Mouse (Mus musculus): ENCODE measurements around the gene Cgrrf1. TPM values are rescaled to one million over a fixed set of nuclear protein-coding genes. Genes with fewer than 3 reads are reported as not detected.

Cgrrf1 gene
- total and polyA plus RNA-seq, 2 experiments, result 27.8 to 63.8 TPM

GRCm38 (mm10) chr14:46823996-46824395 is 7.9 kb upstream of the Cgrrf1 start:
- Histone ChIP-seq H3K9ac (ENCODE audit: low read depth, low read length) (no peak overlapping the region), H3K27me3 (ENCODE audit: control insufficient read depth, insufficient read depth, low read length) (no peaks in the 10 kb centered on the region), H3K36me3 (ENCODE audit: control insufficient read depth, insufficient read depth, low read length) (no peaks in the 10 kb centered on the region), H3K4me3 (ENCODE audit: insufficient read depth, low read depth, low read length) (no peak overlapping the region), H3K79me2 (ENCODE audit: control insufficient read depth, insufficient read depth, low read length) (peaks cover 10% of the 10 kb centered on the region; the same call in 1 of the 2 replicates), H3K27ac (replicated peaks; ENCODE audit: insufficient read depth, low read depth, low read length) (no peak overlapping the region), H3K4me1 (ENCODE audit: control insufficient read depth, insufficient read depth, low read length) (peaks cover 8% of the 10 kb centered on the region)
- 66% methylated on average over 2 of the region's 2 CpGs for WGBS
- DNase-seq (ENCODE audit: extremely low read depth, low read depth, low spot score), result peak; percentile 52
- TF ChIP-seq POLR2A (IDR thresholded peaks at IDR 0.05; ENCODE audit: extremely low read depth, insufficient read depth, low read length) (no peak), CTCF (IDR thresholded peaks at IDR 0.05; ENCODE audit: low read depth, low read length) (no peak)

GRCm38 (mm10) chr14:46827430-46827829 is 4.5 kb upstream of the Cgrrf1 start:
- Histone ChIP-seq H3K36me3 (ENCODE audit: control insufficient read depth, insufficient read depth, low read length) (no peaks in the 10 kb centered on the region), H3K79me2 (ENCODE audit: control insufficient read depth, insufficient read depth, low read length) (peaks cover 3% of the 10 kb centered on the region; the same call in 1 of the 2 replicates), H3K4me3 (ENCODE audit: insufficient read depth, low read depth, low read length) (no peak overlapping the region), H3K27me3 (ENCODE audit: control insufficient read depth, insufficient read depth, low read length) (no peaks in the 10 kb centered on the region), H3K4me1 (ENCODE audit: control insufficient read depth, insufficient read depth, low read length) (peaks cover 7% of the 10 kb centered on the region), H3K9ac (ENCODE audit: low read depth, low read length) (no peak overlapping the region), H3K27ac (replicated peaks; ENCODE audit: insufficient read depth, low read depth, low read length) (no peak overlapping the region)
- TF ChIP-seq CTCF (IDR thresholded peaks at IDR 0.05; ENCODE audit: low read depth, low read length), result no peak
- TF ChIP-seq POLR2A (IDR thresholded peaks at IDR 0.05; ENCODE audit: extremely low read depth, insufficient read depth, low read length), result no peak
- WGBS, result 84% methylated on average over 1 of the region's 1 CpGs
- no peak for DNase-seq (ENCODE audit: extremely low read depth, low read depth, low spot score)

- peak overlapping the region; percentile 89 for H3K4me3 ChIP-seq (ENCODE audit: insufficient read depth, low read depth, low read length)
- TF ChIP-seq CTCF (IDR thresholded peaks at IDR 0.05; ENCODE audit: low read depth, low read length) (no peak), POLR2A (IDR thresholded peaks at IDR 0.05; ENCODE audit: extremely low read depth, insufficient read depth, low read length) (no peak)
- no peak overlapping the region for H3K27ac ChIP-seq (replicated peaks; ENCODE audit: insufficient read depth, low read depth, low read length)
- H3K79me2 ChIP-seq (ENCODE audit: control insufficient read depth, insufficient read depth, low read length), result peaks cover 17% of the 10 kb centered on the region; the same call in 1 of the 2 replicates
- peaks cover 11% of the 10 kb centered on the region for H3K4me1 ChIP-seq (ENCODE audit: control insufficient read depth, insufficient read depth, low read length)
- no peak overlapping the region for H3K9ac ChIP-seq (ENCODE audit: low read depth, low read length)
- peak; percentile 19 for DNase-seq (ENCODE audit: extremely low read depth, low read depth, low spot score)
- WGBS, result 7% methylated on average over 4 of the region's 4 CpGs
- H3K36me3 ChIP-seq (ENCODE audit: control insufficient read depth, insufficient read depth, low read length), result no peaks in the 10 kb centered on the region
- no peaks in the 10 kb centered on the region for H3K27me3 ChIP-seq (ENCODE audit: control insufficient read depth, insufficient read depth, low read length)
Measured at GRCm38 (mm10) chr14:46831295-46831694, 630 bp upstream of the Cgrrf1 start.

GRCm38 (mm10) chr14:46832354-46833272 is 688 bp downstream of the Cgrrf1 start:
- peak overlapping the region; percentile 90 for H3K9ac ChIP-seq (ENCODE audit: low read depth, low read length)
- H3K36me3 ChIP-seq (ENCODE audit: control insufficient read depth, insufficient read depth, low read length), result no peaks in the 10 kb centered on the region
- peaks cover 18% of the 10 kb centered on the region; the same call in 1 of the 2 replicates for H3K79me2 ChIP-seq (ENCODE audit: control insufficient read depth, insufficient read depth, low read length)
- H3K27ac ChIP-seq (replicated peaks; ENCODE audit: insufficient read depth, low read depth, low read length), result peak overlapping the region; percentile 85
- TF ChIP-seq CTCF (IDR thresholded peaks at IDR 0.05; ENCODE audit: low read depth, low read length) (no peak), POLR2A (IDR thresholded peaks at IDR 0.05; ENCODE audit: extremely low read depth, insufficient read depth, low read length) (no peak)
- 5% methylated on average over 40 of the region's 40 CpGs for WGBS
- H3K27me3 ChIP-seq (ENCODE audit: control insufficient read depth, insufficient read depth, low read length), result no peaks in the 10 kb centered on the region
- DNase-seq (ENCODE audit: extremely low read depth, low read depth, low spot score), result peak; percentile 67
- H3K4me3 ChIP-seq (ENCODE audit: insufficient read depth, low read depth, low read length), result peak overlapping the region; percentile 89
- peaks cover 11% of the 10 kb centered on the region for H3K4me1 ChIP-seq (ENCODE audit: control insufficient read depth, insufficient read depth, low read length)

GRCm38 (mm10) chr14:46839326-46839725 is 7.4 kb downstream of the Cgrrf1 start:
- no peaks in the 10 kb centered on the region for H3K27me3 ChIP-seq (ENCODE audit: control insufficient read depth, insufficient read depth, low read length)
- H3K4me1 ChIP-seq (ENCODE audit: control insufficient read depth, insufficient read depth, low read length), result no peaks in the 10 kb centered on the region
- H3K9ac ChIP-seq (ENCODE audit: low read depth, low read length), result no peak overlapping the region
- no peak overlapping the region for H3K27ac ChIP-seq (replicated peaks; ENCODE audit: insufficient read depth, low read depth, low read length)
- 81% methylated on average over 4 of the region's 4 CpGs for WGBS
- H3K36me3 ChIP-seq (ENCODE audit: control insufficient read depth, insufficient read depth, low read length), result peaks cover 13% of the 10 kb centered on the region
- DNase-seq (ENCODE audit: extremely low read depth, low read depth, low spot score), result no peak
- no peak overlapping the region for H3K4me3 ChIP-seq (ENCODE audit: insufficient read depth, low read depth, low read length)
- H3K79me2 ChIP-seq (ENCODE audit: control insufficient read depth, insufficient read depth, low read length), result peaks cover 7% of the 10 kb centered on the region; the same call in 1 of the 2 replicates
- TF ChIP-seq POLR2A (IDR thresholded peaks at IDR 0.05; ENCODE audit: extremely low read depth, insufficient read depth, low read length), result no peak
- TF ChIP-seq CTCF (IDR thresholded peaks at IDR 0.05; ENCODE audit: low read depth, low read length), result no peak

GRCm38 (mm10) chr14:46845706-46846105 is 13.8 kb downstream of the Cgrrf1 start:
- TF ChIP-seq CTCF (IDR thresholded peaks at IDR 0.05; ENCODE audit: low read depth, low read length) (no peak), POLR2A (IDR thresholded peaks at IDR 0.05; ENCODE audit: extremely low read depth, insufficient read depth, low read length) (no peak)
- 95% methylated on average over 11 of the region's 11 CpGs for WGBS

More at GRCm38 (mm10) chr14:46845706-46846105, 13.8 kb downstream of the Cgrrf1 start:
- Histone ChIP-seq H3K79me2 (ENCODE audit: control insufficient read depth, insufficient read depth, low read length) (no peaks in the 10 kb centered on the region), H3K27ac (replicated peaks; ENCODE audit: insufficient read depth, low read depth, low read length) (no peak overlapping the region), H3K4me3 (ENCODE audit: insufficient read depth, low read depth, low read length) (no peak overlapping the region), H3K4me1 (ENCODE audit: control insufficient read depth, insufficient read depth, low read length) (peaks cover 2% of the 10 kb centered on the region; the same call in 1 of the 2 replicates), H3K9ac (ENCODE audit: low read depth, low read length) (no peak overlapping the region), H3K36me3 (ENCODE audit: control insufficient read depth, insufficient read depth, low read length) (peaks cover 22% of the 10 kb centered on the region), H3K27me3 (ENCODE audit: control insufficient read depth, insufficient read depth, low read length) (no peaks in the 10 kb centered on the region)
- DNase-seq (ENCODE audit: extremely low read depth, low read depth, low spot score), result no peak

Measured in liver, adult 2 months (tissue).